Mouse (Mus musculus) embryo, embryonic 10.5 days (tissue): ENCODE results near the gene Slc35e3.
"Not testable (repeated sequence)": the region's sequence is repeated elsewhere in the genome, so short reads cannot be mapped to it uniquely, and the experiment has no call there.

Experiments used
- DNase-seq: peaks from one replicate; pipeline ENCODE4 v3.0.0-alpha.2; 2015; ENCODE audit warnings: low spot score

Gene Slc35e3

GRCm38 (mm10) chr10:117762281-117762830 is 16.2 kb upstream of the Slc35e3 start:
- DNase-seq = no peak

- no peak for DNase-seq
Observed at GRCm38 (mm10) chr10:117761551-117761950, 15.4 kb upstream of the Slc35e3 start.

DNA sequence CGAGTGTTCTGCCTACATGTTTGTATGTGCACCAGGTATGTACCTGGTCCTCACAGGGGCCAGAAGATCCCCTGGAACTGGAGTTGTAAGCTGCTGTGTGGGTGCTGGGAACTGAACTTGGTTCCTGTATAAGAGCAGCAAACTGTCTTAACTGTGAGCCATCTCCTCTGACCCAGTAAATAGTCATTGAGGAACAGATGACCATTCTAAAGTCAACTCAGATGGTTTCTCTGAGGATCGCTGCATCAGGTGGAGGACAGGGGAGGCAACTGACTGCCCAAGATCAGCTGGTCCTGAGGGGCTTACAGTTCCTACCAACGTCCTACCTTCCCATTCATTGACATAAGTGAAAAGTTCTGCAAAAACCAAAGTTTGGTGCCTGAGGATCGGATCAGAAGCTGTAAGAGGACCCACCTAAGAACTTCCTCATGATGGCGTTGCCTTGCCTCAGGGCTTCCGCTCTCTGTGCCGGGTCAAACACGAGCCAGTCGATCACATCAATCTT is 14.7 kb upstream of the Slc35e3 start:
- no peak for DNase-seq

- no peak for DNase-seq
Observed at GRCm38 (mm10) chr10:117759844-117760630, 13.9 kb upstream of the Slc35e3 start.

GRCm38 (mm10) chr10:117758749-117759727 is 12.9 kb upstream of the Slc35e3 start:
- no peak for DNase-seq

DNA sequence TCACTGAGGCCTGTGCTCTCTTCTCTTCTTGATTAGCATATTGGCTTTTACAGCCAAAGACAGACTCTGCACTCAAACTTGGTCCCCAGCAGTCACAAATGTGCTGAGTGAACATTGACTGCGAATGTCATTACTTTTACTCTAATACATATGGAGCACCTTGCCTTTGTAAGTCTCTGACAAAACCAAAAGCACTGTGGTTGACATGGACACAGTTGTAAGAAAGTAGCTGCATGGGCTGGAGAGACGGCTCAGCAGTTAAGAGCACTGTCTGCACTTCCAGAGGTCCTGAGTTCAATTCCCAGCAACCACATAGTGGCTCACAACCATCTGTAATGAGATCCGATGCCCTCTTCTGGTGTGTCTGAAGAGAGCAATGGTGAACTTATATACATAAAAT is 12.2 kb upstream of the Slc35e3 start:
- DNase-seq = not testable (repeated sequence)

- no peak for DNase-seq
Observed at GRCm38 (mm10) chr10:117757796-117758342, 11.7 kb upstream of the Slc35e3 start.

- no peak for DNase-seq
Observed at GRCm38 (mm10) chr10:117757259-117757658, 11.1 kb upstream of the Slc35e3 start.

GRCm38 (mm10) chr10:117756784-117757183 is 10.6 kb upstream of the Slc35e3 start:
- no peak for DNase-seq

GRCm38 (mm10) chr10:117755799-117756467 is 9.8 kb upstream of the Slc35e3 start:
- DNase-seq = no peak

DNA sequence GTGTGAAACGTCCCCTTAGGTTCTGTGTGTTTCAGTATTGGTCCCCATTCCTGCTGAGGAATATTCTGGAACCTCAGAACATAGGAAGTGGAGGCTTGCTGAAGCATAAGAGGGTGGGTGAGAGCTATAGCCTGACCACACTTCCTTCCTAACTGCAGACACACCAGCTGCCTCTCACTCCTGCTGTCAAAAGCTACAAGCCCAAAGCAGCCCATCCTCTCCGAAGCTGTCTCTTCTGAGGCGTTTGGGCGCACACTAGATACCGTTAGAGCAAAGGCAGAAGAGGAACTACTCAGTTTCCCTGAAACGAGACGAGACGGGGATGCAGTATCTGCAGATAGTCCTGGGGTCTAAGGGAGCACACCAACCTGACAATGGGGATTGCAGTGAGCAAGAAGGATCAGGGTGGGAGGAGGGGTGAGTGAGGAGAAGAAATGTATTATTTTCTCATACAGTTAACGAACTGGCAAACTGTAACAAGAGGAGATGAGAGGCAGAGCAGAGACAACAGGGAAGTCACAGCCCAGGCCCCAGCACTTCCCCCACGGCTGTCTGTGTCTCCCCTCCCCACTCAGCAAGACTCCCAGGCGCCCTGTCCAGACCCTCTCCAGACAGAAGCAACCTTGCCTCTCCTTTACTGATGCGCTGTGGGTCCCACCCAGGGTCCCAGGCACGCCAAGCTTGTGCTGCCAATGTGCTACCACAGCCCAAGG is 9.1 kb upstream of the Slc35e3 start:
- no peak for DNase-seq

- no peak for DNase-seq
Observed at GRCm38 (mm10) chr10:117754609-117754940, 8.4 kb upstream of the Slc35e3 start.

DNA sequence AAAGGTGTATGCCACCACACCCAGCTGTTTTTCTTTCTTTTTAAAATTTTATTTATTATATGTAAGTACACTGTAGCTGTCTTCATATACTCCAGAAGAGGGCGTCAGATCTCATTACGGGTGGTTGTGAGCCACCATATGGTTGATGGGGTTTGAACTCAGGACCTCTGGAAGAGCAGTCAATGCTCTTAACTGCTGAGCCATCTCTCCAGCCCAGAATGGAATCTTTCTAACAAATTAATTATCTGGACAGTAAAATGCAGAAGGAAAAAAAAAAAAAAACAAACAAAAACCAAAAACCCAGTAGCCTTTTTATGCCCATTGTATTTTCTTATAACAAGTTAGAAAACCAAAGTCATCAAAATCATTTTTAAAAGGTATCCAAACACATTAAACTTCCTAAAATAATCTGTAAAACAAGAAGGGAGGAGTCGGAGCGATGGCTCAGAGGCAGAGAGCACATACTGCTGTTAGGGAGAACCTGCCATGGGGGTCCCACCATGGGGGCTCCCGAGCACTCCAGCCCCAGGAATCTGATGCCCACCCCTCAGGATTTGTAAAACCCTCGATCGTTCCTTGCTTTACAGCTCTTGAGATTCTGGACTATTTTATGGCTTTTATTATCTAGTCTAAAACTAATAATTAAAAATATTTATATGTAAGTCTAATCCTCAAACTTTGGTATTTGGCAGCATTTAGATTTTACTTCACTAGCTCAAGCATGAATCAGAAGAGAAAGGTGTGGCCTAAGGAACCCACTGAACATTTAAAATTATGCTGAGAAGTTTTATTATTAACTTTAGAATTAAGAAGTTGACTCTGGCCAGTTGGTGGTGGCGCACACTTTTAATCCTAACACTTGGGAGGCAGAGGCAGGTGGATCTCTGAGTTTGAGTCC is 7.8 kb upstream of the Slc35e3 start:
- no peak for DNase-seq

- DNase-seq = no peak
Observed at GRCm38 (mm10) chr10:117752851-117753647, 6.9 kb upstream of the Slc35e3 start.

GRCm38 (mm10) chr10:117752304-117752821 is 6.2 kb upstream of the Slc35e3 start:
- DNase-seq = no peak

DNA sequence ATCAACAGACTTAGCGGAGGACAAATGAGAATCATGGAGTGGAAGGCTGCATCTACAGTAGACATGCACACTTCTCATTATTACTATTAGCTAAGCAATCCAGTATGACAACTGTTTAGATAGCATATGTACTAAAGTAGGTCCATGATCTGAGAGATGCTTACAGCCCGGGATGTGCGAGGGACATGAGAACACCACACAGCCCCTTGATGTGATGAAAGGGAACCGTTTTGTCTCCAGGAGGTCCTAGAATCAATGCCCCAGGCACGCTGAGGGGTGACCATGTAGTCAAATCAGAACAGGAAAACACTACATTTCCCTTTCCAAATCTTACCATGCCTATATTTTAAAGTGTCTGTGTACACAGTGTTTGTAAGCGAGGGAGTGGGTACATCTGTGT is 5.6 kb upstream of the Slc35e3 start:
- no peak for DNase-seq

GRCm38 (mm10) chr10:117751282-117751610 is 5.1 kb upstream of the Slc35e3 start:
- no peak for DNase-seq

GRCm38 (mm10) chr10:117750529-117751281 is 4.5 kb upstream of the Slc35e3 start:
- no peak for DNase-seq
